Mouse (Mus musculus) ES-Bruce4 (cell line): ENCODE data around the gene Gmcl1.

Experiments
- CTCF ChIP-seq: IDR thresholded peaks from one replicate; pipeline ENCODE4 v1.8.1; 2011; ENCODE audit warnings: low read depth, low read length
- EP300 ChIP-seq: IDR thresholded peaks from 2 replicates; pipeline ENCODE4 v1.6.1; 2011; ENCODE audit warnings: low read depth, low read length; ENCODE audit not compliant: insufficient read depth
- POLR2A ChIP-seq: IDR thresholded peaks from one replicate; pipeline ENCODE4 v1.8.1; 2011; ENCODE audit warnings: low read length; ENCODE audit not compliant: insufficient read depth

DNA sequence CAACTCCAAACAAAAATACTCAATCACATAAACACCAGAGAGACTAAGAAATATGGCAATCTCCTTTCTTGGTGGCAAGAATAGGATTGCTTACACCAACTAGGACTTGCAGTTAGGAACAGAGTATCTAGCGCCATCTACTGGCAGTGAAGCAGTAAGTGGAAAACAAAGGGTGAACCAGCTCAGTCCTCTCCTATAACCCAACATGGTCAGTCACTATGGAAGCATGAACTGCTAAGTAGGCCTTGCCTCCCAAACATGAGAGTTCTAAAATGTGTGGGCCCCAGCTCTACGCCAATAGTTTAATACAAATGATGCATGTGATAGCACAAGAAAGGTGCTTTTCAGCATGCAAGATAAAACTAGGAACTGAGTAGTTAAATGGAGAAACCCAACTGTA lies 62.3 kb downstream of the Gmcl1 start:
- TF ChIP-seq CTCF (peak; percentile 33), EP300 (no peak), POLR2A (no peak)
